Mouse (Mus musculus) ES-Bruce4 (cell line): ENCODE measurements around the gene Ino80d. TPM values are rescaled to one million over a fixed set of nuclear protein-coding genes. Genes with fewer than 3 reads are reported as not detected.

Source experiments
- H3K27ac ChIP-seq: 2 replicates; pipeline ENCODE4 v1.5.1; 2012; ENCODE audit warnings: low read length, inconsistent platforms; ENCODE audit not compliant: insufficient read depth
- H3K27me3 ChIP-seq: 2 replicates; pipeline ENCODE4 v1.6.1; 2012; ENCODE audit warnings: mild to moderate bottlenecking, low read length, inconsistent platforms; ENCODE audit not compliant: control insufficient read depth, poor library complexity, insufficient read depth, severe bottlenecking
- H3K36me3 ChIP-seq: 2 replicates; pipeline ENCODE4 v1.6.1; 2012; ENCODE audit warnings: inconsistent platforms, mild to moderate bottlenecking, low read length, moderate library complexity; ENCODE audit not compliant: control insufficient read depth, poor library complexity, insufficient read depth, severe bottlenecking
- H3K4me1 ChIP-seq: one replicate; pipeline ENCODE4 v1.8.1; 2011; ENCODE audit warnings: low read length; ENCODE audit not compliant: control insufficient read depth, insufficient read depth
- H3K4me3 ChIP-seq: 2 replicates; pipeline ENCODE4 v1.5.1; 2011; ENCODE audit warnings: low read depth, mild to moderate bottlenecking, low read length
- H3K9ac ChIP-seq: 2 replicates; pipeline ENCODE4 v1.6.1; 2012; ENCODE audit warnings: low read depth, mild to moderate bottlenecking, inconsistent platforms; ENCODE audit not compliant: poor library complexity, severe bottlenecking
- H3K9me3 ChIP-seq: replicated peaks from 2 replicates; pipeline ENCODE4 v1.6.1; 2012; ENCODE audit warnings: mild to moderate bottlenecking, low read length, inconsistent platforms; ENCODE audit not compliant: control insufficient read depth, poor library complexity, insufficient read depth, severe bottlenecking
- CTCF ChIP-seq: IDR thresholded peaks from one replicate; pipeline ENCODE4 v1.8.1; 2011; ENCODE audit warnings: low read depth, low read length
- EP300 ChIP-seq: IDR thresholded peaks from 2 replicates; pipeline ENCODE4 v1.6.1; 2011; ENCODE audit warnings: low read depth, low read length; ENCODE audit not compliant: insufficient read depth
- POLR2A ChIP-seq: IDR thresholded peaks from one replicate; pipeline ENCODE4 v1.8.1; 2011; ENCODE audit warnings: low read length; ENCODE audit not compliant: insufficient read depth
- polyA plus RNA-seq: library from polyadenylated mRNA; stranded (reverse); fragments of >200 nt; gene quantifications from 2 replicates; pipeline ENCODE4 v1.2.4, GENCODE M21; 2011; ENCODE audit warnings: low read depth; ENCODE audit not compliant: missing spikeins, insufficient read depth, insufficient read length

The Ino80d gene
- polyA plus RNA-seq, 1 experiment, result 31.4 TPM

GRCm38 (mm10) chr1:62966885-62967284, 147.6 kb downstream of the Ino80d start:
- TF ChIP-seq EP300, result no peak
- TF ChIP-seq POLR2A, result no peak
- peak; percentile 23 for TF ChIP-seq CTCF
- Histone ChIP-seq H3K27me3 (no peaks in the 10 kb centered on the region), H3K4me1 (no peaks in the 10 kb centered on the region), H3K9me3 (no peaks in the 10 kb centered on the region), H3K9ac (no peak overlapping the region), H3K4me3 (no peak overlapping the region), H3K36me3 (no peaks in the 10 kb centered on the region), H3K27ac (no peak overlapping the region)

- TF ChIP-seq EP300 (no peak), CTCF (peak; percentile 93), POLR2A (no peak)
- no peak overlapping the region for H3K4me3 ChIP-seq
- H3K27ac ChIP-seq, result no peak overlapping the region
- H3K9me3 ChIP-seq, result no peaks in the 10 kb centered on the region
- H3K27me3 ChIP-seq, result no peaks in the 10 kb centered on the region
- no peaks in the 10 kb centered on the region for H3K36me3 ChIP-seq
- no peaks in the 10 kb centered on the region for H3K4me1 ChIP-seq
- H3K9ac ChIP-seq, result no peak overlapping the region
Measured at GRCm38 (mm10) chr1:62964291-62964690, 150.2 kb downstream of the Ino80d start.

- Histone ChIP-seq H3K36me3 (no peaks in the 10 kb centered on the region), H3K4me1 (no peaks in the 10 kb centered on the region), H3K27me3 (no peaks in the 10 kb centered on the region), H3K9ac (no peak overlapping the region), H3K4me3 (no peak overlapping the region), H3K9me3 (no peaks in the 10 kb centered on the region), H3K27ac (no peak overlapping the region)
- no peak for TF ChIP-seq EP300
- TF ChIP-seq POLR2A, result no peak
- TF ChIP-seq CTCF, result no peak
Measured at GRCm38 (mm10) chr1:62956942-62957645, 157.4 kb downstream of the Ino80d start.

DNA sequence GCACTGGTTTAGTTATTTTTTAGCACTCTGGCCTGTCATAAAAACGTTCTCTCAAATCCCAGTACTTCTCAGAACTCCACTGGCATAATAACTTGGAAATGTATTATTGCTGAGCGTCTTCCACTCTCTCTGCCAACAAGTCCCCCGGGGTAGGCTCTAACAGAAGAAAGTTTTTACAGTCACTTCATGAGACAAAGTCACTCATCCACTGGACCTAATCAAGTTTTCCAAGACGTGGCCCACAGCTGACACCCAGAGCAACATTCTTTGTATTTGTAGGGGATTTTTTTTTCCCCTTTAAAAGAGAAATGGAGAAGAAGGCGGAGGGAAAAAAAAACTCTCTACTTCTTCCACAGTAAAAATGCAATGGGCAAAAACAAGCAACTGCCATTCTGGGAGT, 157.9 kb downstream of the Ino80d start:
- H3K36me3 ChIP-seq, result no peaks in the 10 kb centered on the region
- H3K4me3 ChIP-seq, result no peak overlapping the region
- no peaks in the 10 kb centered on the region for H3K27me3 ChIP-seq
- H3K27ac ChIP-seq, result no peak overlapping the region
- TF ChIP-seq CTCF (no peak), EP300 (no peak), POLR2A (no peak)
- H3K4me1 ChIP-seq, result no peaks in the 10 kb centered on the region
- H3K9me3 ChIP-seq, result no peaks in the 10 kb centered on the region
- H3K9ac ChIP-seq, result no peak overlapping the region

DNA sequence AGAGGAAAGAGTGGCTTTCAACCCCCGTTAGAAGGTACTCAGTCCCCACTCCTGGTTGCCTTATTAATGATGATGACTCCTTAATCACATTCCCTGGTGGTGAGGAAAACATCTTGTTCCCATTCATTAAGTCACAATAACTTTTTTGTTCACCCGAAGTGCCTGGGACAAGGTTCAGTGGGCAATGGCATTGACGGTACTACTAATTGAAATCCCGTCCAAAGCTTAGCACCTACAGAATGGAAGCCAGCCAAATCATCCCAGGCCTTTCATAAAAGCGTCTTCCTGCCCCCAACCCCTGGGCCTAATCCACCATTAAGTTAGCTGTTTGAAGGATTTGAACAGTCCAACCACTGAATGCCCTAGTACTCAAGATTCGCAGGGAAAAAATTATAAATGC, 159.1 kb downstream of the Ino80d start:
- H3K27ac ChIP-seq, result no peak overlapping the region
- no peak overlapping the region for H3K4me3 ChIP-seq
- no peaks in the 10 kb centered on the region for H3K27me3 ChIP-seq
- H3K9ac ChIP-seq, result no peak overlapping the region
- H3K36me3 ChIP-seq, result no peaks in the 10 kb centered on the region
- TF ChIP-seq EP300, result no peak
- no peak for TF ChIP-seq POLR2A
- no peak for TF ChIP-seq CTCF
- H3K4me1 ChIP-seq, result peaks cover 2% of the 10 kb centered on the region
- H3K9me3 ChIP-seq, result no peaks in the 10 kb centered on the region

DNA sequence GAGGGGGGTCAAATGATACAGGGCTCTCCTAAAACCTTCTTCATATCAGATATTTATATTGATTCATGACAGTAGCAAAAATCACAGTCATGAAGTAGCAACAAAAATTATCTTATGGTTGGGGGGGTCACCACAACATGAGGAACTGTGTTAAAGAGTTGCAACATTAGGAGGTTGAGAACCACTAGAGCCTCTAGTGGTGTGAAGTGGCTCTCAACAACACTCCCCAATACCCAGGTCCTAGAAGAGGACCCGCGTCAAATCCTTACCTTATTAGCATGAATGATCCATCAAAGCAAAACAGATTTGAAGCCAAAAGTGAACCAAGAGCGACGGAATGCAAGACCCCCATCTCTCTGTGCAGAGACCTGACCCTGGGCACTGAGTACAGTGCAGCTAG, 161.4 kb downstream of the Ino80d start:
- H3K9me3 ChIP-seq, result no peaks in the 10 kb centered on the region
- H3K4me3 ChIP-seq, result no peak overlapping the region
- H3K27ac ChIP-seq, result no peak overlapping the region
- no peaks in the 10 kb centered on the region for H3K27me3 ChIP-seq
- H3K36me3 ChIP-seq, result no peaks in the 10 kb centered on the region
- H3K4me1 ChIP-seq, result peaks cover 3% of the 10 kb centered on the region
- no peak for TF ChIP-seq EP300
- TF ChIP-seq CTCF, result no peak
- no peak for TF ChIP-seq POLR2A
- H3K9ac ChIP-seq, result no peak overlapping the region
